Mouse (Mus musculus) spleen, adult 12 weeks (tissue): ENCODE measurements at regions not wholly inside any gene's neighbourhood (a gene's known extent, or its start where the extent isn't known, plus 50 kb on each side); places are given as distances from the start of the nearest gene placed in this dataset.

Source experiments
- DNase-seq: peaks from one replicate; pipeline ENCODE4 v3.0.0; 2022; ENCODE audit warnings: low spot score

GRCm38 (mm10) chr5:64739311-64740261 is 63.6 kb upstream of the Klf3 start:
- DNase-seq, result no peak

DNA sequence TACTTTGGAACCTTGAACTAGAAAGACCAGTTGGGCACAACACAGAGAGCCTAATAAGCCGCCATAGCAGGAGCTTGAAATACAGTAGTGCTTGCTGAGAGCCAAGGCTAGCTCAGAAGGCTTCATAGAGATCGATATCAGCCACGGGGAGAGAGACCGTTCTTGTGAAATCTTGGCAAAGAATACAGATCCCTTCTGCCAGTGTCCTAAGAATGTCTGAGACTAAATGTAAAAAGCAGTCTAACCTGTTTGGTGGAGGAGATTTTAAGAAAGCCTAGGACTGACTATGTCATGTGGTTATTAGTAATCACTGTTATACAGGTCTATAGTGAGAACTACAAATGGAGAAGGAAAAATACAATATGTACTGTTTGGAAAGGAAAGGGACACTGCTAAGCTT is 59.1 kb upstream of the Klf3 start:
- no peak for DNase-seq

DNA sequence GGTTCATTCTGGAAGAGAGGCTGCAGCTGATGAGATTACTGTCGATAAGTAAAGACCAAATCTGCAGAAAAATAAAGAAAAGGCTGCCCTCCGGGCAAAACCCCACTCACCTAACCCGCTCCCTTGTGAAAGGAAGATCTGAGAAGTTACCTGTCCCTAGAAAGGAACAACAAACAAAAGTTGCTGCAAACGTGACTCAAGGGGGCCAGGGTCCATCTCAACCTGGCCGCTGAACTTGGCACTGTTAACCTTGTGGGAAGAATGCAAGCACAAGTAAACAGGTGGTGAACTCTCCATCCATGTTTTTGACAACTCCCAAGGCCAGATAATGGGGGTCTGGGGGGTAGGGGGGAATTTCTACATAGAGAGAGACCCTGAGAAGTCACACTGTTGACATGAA is 58.7 kb upstream of the Klf3 start:
- DNase-seq, result no peak

DNA sequence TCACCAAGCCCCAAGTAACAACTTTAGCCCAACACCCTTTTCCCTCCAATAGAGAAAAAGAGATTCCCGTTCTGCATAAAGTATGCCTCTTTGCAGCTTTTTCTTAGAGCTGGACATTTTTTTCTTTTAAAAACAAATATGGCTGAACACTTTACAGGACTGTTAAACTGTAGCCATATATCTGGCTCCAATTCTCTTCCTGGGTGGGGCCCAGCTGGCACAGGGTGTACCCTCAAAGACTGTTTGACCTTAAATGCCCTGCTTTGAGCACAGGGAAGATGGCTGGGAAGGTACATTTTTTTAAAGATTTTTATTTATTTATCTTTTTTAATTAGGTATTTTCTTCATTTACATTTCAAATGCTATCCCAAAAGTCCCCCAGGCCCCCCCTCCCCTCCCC is 55.7 kb upstream of the Klf3 start:
- DNase-seq, result no peak

DNA sequence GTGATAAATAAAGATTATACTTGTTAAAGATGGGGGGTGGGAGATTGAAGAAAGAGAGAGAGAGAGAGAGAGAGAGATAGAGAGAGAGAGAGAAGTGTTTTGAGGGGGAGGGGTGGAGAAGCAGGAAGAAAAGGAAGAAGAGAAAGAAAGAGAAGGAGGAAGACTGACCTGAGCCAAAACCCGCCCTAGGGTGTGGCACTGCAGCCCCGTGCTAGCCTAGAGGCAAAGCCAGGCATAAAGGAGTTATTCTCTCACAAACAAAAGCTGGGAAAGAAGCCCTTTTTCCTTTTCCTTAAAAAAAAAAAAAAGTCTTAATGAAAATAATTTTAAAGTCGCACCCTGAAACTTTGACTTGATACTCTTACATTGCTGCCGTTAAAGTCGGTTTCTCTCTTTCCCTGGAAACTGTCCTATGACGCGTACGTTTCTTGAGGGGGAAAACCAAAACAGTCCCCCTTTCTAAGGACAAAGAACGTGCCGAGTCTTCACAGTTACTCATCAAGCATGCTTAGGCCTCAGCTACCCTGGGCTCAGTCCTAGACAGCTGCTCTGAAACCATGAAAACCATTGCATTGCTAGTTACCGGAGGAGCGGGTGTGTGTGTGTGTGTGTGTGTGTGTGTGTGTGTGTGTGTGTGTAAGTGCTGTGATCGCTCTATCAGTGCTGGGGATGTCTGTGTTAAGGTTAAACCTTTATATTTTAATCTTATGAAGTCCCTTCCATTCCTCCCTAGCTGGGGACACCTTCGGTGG is 53.6 kb upstream of the Klf3 start:
- no peak for DNase-seq

- no peak for DNase-seq
Measured at GRCm38 (mm10) chr5:64750406-64750805, 52.8 kb upstream of the Klf3 start.

DNA sequence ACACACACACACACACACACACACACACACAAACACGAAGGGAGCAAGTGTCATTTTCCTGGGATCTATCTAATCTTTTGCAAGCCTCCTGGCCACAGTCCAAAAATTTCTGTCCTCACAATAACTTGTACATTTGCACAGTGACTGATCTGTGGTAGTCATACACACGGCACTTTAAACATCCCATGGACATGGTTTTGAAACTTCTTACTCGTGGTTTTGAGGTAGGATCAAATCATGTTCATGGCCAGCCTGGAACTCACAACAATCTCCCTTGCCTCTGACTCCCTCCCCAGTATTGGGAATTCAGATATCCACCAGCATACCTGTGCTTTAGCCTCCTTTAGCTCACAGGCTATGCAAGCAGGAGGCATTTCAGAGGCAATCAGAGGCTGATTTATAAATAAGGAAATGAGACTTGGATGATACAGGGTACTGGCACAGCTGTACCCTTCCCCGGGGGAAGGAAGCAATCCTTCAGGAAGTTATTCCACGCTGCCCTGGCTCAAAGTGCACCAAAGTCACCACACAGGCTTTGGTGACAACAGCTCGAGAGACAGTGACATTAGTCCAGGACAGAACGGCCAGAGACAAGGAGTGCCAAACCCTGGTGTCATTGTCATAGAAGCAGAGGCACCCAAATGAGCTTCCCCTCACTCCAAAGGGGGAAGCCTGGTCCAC is 52.1 kb upstream of the Klf3 start:
- DNase-seq, result no peak

DNA sequence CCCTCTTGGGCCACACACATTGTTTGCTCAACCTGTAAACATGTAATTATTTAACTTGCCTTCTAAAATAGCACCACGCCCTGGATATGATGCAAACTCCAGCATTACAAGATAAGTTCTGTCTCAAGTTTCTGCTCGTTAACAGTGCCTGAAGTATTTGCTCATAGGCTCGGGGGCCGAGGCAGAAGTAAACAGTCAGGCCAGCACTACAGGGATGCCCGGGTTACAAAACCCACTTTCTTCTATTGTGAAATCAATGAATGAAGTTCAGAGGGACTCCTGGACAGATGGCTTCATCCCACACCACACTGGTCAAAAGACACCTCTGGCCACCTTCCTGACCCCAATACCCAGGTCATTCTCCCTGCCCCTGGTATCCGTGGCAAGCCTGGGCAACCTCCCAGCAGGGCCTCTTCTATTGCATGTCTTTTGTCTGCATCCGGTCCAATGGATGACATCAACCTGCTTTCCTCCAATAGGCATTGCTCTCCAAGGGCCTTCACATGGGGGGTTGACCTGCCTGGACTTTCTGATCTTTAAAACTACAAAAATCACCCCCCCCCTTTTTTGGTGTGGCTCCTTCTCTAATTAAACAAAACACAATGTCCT is 49.9 kb upstream of the Klf3 start:
- DNase-seq, result no peak
